Mouse (Mus musculus) brain, adult 10 weeks (tissue): ENCODE results near the gene Entpd8. TPM values are rescaled to one million over a fixed set of nuclear protein-coding genes. Genes with fewer than 3 reads are reported as not detected.

Experiments
- polyA plus RNA-seq: library from polyadenylated mRNA; stranded (reverse); fragments of 350-450 nt; fragmentation: Illumina TruSeq; extraction: RNeasy Lipid Tissue Mini Kit (QIAGEN cat#74804); gene quantifications from one replicate; pipeline ENCODE4 v1.2.3, GENCODE M21; 2015; ENCODE audit warnings: low read depth, low replicate concordance

Gene Entpd8
- not detected for polyA plus RNA-seq

DNA sequence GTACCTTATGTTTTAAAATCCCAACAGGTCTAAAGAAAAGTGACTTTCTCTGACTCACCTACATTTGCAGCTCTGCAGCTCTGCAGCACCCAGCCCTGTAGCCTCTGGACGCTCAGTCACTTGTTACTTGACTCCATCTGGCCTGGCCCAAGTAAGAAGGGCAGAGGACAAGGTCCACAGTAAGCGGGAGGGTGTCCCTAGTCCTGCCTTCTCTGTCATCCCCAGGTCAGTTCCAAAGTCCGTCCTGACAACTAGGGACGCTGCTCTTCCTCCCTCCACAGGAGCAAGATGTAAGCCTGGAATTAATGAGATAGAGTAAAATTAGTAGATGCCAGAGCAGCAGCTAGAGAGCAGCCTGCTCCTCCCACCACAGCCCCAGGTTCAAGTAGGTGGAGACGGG, at the start of gene Entpd8:
Entpd8 (plus strand) TSS at position 229 of the 400 bp plus-strand sequence.

DNA sequence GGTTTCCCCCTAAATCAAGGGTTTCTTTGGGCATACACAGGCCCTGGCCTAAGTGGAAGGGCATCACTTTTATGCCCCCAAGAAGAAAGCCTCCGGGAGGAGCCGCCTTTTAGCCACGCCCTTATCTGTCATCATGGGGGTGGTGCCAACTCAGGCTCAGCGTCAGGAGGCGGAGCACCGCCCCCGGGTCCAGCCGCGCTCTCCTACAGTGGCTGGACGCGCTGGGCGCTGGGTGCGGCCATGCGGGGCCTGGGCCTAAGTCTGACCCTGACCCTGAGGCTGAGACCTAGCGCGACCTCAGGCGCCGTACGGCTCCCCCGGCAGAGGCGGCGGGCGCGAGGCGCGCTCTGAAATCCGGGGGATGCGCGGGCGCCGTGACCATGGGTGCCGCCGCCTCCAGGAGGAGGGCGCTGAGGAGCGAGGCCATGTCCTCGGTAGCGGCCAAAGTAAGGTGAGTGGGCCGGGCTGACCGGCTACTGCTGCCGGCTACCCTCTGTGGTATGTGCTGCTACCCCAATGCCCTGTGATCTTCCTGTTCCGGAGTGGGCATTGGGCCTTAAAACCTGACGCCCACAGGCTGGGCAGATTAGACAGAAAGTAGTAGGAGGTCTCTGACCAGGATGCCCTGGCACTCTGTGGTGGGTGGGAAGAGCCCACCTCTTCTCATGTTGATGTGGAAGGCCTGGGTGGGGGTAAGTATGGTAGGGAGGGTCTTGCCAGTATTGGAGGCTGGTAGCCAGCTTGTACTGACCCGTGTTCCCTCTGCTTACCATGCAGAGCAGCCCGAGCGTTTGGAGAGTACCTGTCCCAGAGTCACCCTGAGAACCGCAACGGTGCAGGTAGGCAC, 25.7 kb upstream of the Entpd8 start, which contains the start of gene Nsmf:
Nsmf (plus strand) TSS at position 135 of the 847 bp plus-strand sequence.

GRCm38 (mm10) chr2:25095109-25095850, 15.2 kb downstream of the Entpd8 start, which contains the start of gene Noxa1:
Gene Noxa1, minus strand, starts transcription at chr2:25095149.

Other genes with a start within 250 kb of the Entpd8 start
- 20.3 TPM for gene Ehmt1, start 160.7 kb upstream of the Entpd8 start, polyA plus RNA-seq
- 13.1 TPM for gene Arrdc1, start 145.1 kb upstream of the Entpd8 start, polyA plus RNA-seq
- gene Zmynd19, start 130.5 kb upstream of the Entpd8 start, polyA plus RNA-seq: 34.0 TPM
- gene Dph7, start 117.9 kb upstream of the Entpd8 start, polyA plus RNA-seq: 37.8 TPM
- 176 TPM for gene Mrpl41, start 105.2 kb upstream of the Entpd8 start, polyA plus RNA-seq
- 11.9 TPM for gene Pnpla7, start 104.3 kb upstream of the Entpd8 start, polyA plus RNA-seq
- gene Nsmf, start 25.9 kb upstream of the Entpd8 start, polyA plus RNA-seq: 429 TPM
- not detected for gene Noxa1, start 14.8 kb downstream of the Entpd8 start, polyA plus RNA-seq
- 13.6 TPM for gene Nrarp, start 100.5 kb downstream of the Entpd8 start, polyA plus RNA-seq
- 2.9 TPM for gene Tor4a, start 116.6 kb downstream of the Entpd8 start, polyA plus RNA-seq
- 47.7 TPM for gene Nelfb, start 131.2 kb downstream of the Entpd8 start, polyA plus RNA-seq
- gene Stpg3, start 134.3 kb downstream of the Entpd8 start, polyA plus RNA-seq: not detected
- not detected for gene Fam166a, start 138.4 kb downstream of the Entpd8 start, polyA plus RNA-seq
- 563 TPM for gene Tubb4b, start 144.4 kb downstream of the Entpd8 start, polyA plus RNA-seq
- not detected for gene Slc34a3, start 154.1 kb downstream of the Entpd8 start, polyA plus RNA-seq
- gene Rnf224, start 156.5 kb downstream of the Entpd8 start, polyA plus RNA-seq: not detected
- gene Rnf208, start 162.0 kb downstream of the Entpd8 start, polyA plus RNA-seq: 180 TPM
- not detected for gene Cysrt1, start 162.1 kb downstream of the Entpd8 start, polyA plus RNA-seq
- gene AL732309.1, start 166.6 kb downstream of the Entpd8 start, polyA plus RNA-seq: 6.7 TPM
- 19.6 TPM for gene Tmem203, start 175.1 kb downstream of the Entpd8 start, polyA plus RNA-seq
- gene Tprn, start 182.3 kb downstream of the Entpd8 start, polyA plus RNA-seq: 23.4 TPM
- gene Ssna1, start 192.1 kb downstream of the Entpd8 start, polyA plus RNA-seq: 92.1 TPM
- gene Anapc2, start 192.2 kb downstream of the Entpd8 start, polyA plus RNA-seq: 89.9 TPM
- gene Tmem210, start 207.8 kb downstream of the Entpd8 start, polyA plus RNA-seq: not detected
- gene Lrrc26, start 209.6 kb downstream of the Entpd8 start, polyA plus RNA-seq: not detected
- 267 TPM for gene Grin1, start 238.9 kb downstream of the Entpd8 start, polyA plus RNA-seq